Mouse (Mus musculus) ES-E14 (cell line): Measurements from ENCODE around the gene En2. TPM values are rescaled to one million over a fixed set of nuclear protein-coding genes. Genes with fewer than 3 reads are reported as not detected.

ENCODE experiments used
- DNase-seq: peaks from one replicate; pipeline ENCODE4 v3.0.0-alpha.2; 2013; ENCODE audit warnings: low read depth, low spot score
- H3K27ac ChIP-seq: 2 replicates; pipeline ENCODE4 v1.5.1; 2012; ENCODE audit warnings: low read depth, mild to moderate bottlenecking, low read length, moderate library complexity, mixed read lengths; ENCODE audit not compliant: poor library complexity, insufficient read depth, severe bottlenecking
- H3K36me3 ChIP-seq: 2 replicates; pipeline ENCODE4 v1.6.1; 2012; ENCODE audit warnings: mild to moderate bottlenecking, low read length, moderate library complexity, mixed read lengths; ENCODE audit not compliant: control insufficient read depth, poor library complexity, insufficient read depth, severe bottlenecking
- H3K4me1 ChIP-seq, 2 experiments: fragments of 150-350 bp in 1 of 2; sonication (generic) in 1 of 2; 2 replicates each; pipeline ENCODE4 v1.6.1; 2012; ENCODE audit warnings: low read length in 2 of 2, mild to moderate bottlenecking in 1 of 2, mixed read lengths in 1 of 2; ENCODE audit not compliant: control insufficient read depth in 2 of 2, insufficient read depth in 2 of 2, poor library complexity in 1 of 2
- H3K4me3 ChIP-seq, 2 experiments: fragments of 150-350 bp in 1 of 2; sonication (generic) in 1 of 2; 2 replicates each; pipeline ENCODE4 v1.5.1; 2012; ENCODE audit warnings: low read length in 2 of 2, low read depth in 1 of 2, mild to moderate bottlenecking in 1 of 2, mixed read lengths in 1 of 2; ENCODE audit not compliant: insufficient read depth in 1 of 2, poor library complexity in 1 of 2, severe bottlenecking in 1 of 2
- H3K9ac ChIP-seq: 2 replicates; pipeline ENCODE4 v1.6.1; 2012; ENCODE audit warnings: low read depth, mild to moderate bottlenecking, low read length, mixed read lengths; ENCODE audit not compliant: poor library complexity, insufficient read depth, severe bottlenecking
- H3K9me3 ChIP-seq: fragments of 150-350 bp; sonication (generic); 2 replicates; pipeline ENCODE4 v1.6.1; 2012; ENCODE audit warnings: low read depth, mild to moderate bottlenecking, low read length; ENCODE audit not compliant: control insufficient read depth, insufficient read depth
- CHD2 ChIP-seq: IDR thresholded peaks from 2 replicates; pipeline ENCODE4 v1.6.1; 2014; ENCODE audit warnings: mild to moderate bottlenecking, low read depth, low read length, inconsistent platforms
- HCFC1 ChIP-seq: IDR thresholded peaks from 2 replicates; pipeline ENCODE4 v1.6.1; 2012; ENCODE audit warnings: low read length, inconsistent platforms, borderline replicate concordance; ENCODE audit not compliant: insufficient read depth
- MAFK ChIP-seq: IDR thresholded peaks from 2 replicates; pipeline ENCODE4 v1.6.1; 2014; ENCODE audit warnings: mild to moderate bottlenecking, low read depth, low read length, inconsistent platforms; ENCODE audit not compliant: insufficient read depth
- ZC3H11A ChIP-seq: IDR thresholded peaks from 2 replicates; pipeline ENCODE4 v1.6.1; 2012; ENCODE audit warnings: low read depth, mild to moderate bottlenecking, inconsistent platforms, low read length, borderline replicate concordance
- ZNF384 ChIP-seq: IDR thresholded peaks from 2 replicates; pipeline ENCODE4 v1.6.1; 2012; ENCODE audit warnings: low read depth, low read length, inconsistent platforms
- in situ Hi-C, 2 experiments: fragments of 600-800 bp; cut with MboI; formaldehyde crosslinking; loops; one replicate each; pipeline ENCODE4 v1.15.1; 2025; ENCODE audit warnings: low sequenced_read_pairs in 2 of 2, inconsistent platforms in 1 of 2; ENCODE audit not compliant: unreplicated experiment in 2 of 2
- total RNA-seq: library from RNA; depleted of rRNA; stranded (reverse); fragments of 300-350 nt; gene quantifications from 2 replicates; pipeline ENCODE4 v1.2.3, GENCODE M21; 2012; rRNA removed

Gene En2
- total RNA-seq, 1 experiment: 3.2 TPM

GRCm38 (mm10) chr5:28211651-28212310 is 46.3 kb downstream of the En2 start:
- DNase-seq: peak; percentile 60
- TF ChIP-seq MAFK (no peak), CHD2 (no peak), HCFC1 (no peak), ZNF384 (no peak), ZC3H11A (no peak)
- Histone ChIP-seq H3K9ac (peak overlapping the region; percentile 50; the same call in 1 of the 2 replicates), H3K27ac (peak overlapping the region; percentile 75; the same call in 1 of the 2 replicates), H3K4me1 (peaks cover 7 to 8% of the 10 kb centered on the region in 2 experiments), H3K4me3 (peak overlapping the region in 1 of 2 experiments; percentile 73; a peak in 2 of 4 replicates), H3K36me3 (peaks cover 4% of the 10 kb centered on the region), H3K9me3 (no peaks in the 10 kb centered on the region)
- in situ Hi-C loops: no loop called here

- Histone ChIP-seq H3K36me3 (no peaks in the 10 kb centered on the region), H3K27ac (no peak overlapping the region), H3K9ac (no peak overlapping the region), H3K4me3 (no peak overlapping the region), H3K9me3 (no peaks in the 10 kb centered on the region), H3K4me1 (peaks cover 7% of the 10 kb centered on the region in 2 experiments)
- in situ Hi-C loops: no loop called here
- no peak for DNase-seq
- TF ChIP-seq HCFC1: no peak
- TF ChIP-seq ZNF384: no peak
- no peak for TF ChIP-seq MAFK
- TF ChIP-seq ZC3H11A: no peak
- no peak for TF ChIP-seq CHD2
Measured at GRCm38 (mm10) chr5:28213441-28213840, 47.9 kb downstream of the En2 start.

GRCm38 (mm10) chr5:28219596-28219995 is 54.1 kb downstream of the En2 start:
- H3K9me3 ChIP-seq: no peaks in the 10 kb centered on the region
- no peaks in the 10 kb centered on the region for H3K36me3 ChIP-seq
- no peak for TF ChIP-seq HCFC1
- TF ChIP-seq ZC3H11A: no peak
- TF ChIP-seq MAFK: no peak
- TF ChIP-seq CHD2: no peak
- TF ChIP-seq ZNF384: no peak
- DNase-seq: no peak
- H3K4me3 ChIP-seq: no peak overlapping the region
- no peak overlapping the region for H3K9ac ChIP-seq
- H3K4me1 ChIP-seq: no peaks in the 10 kb centered on the region
- in situ Hi-C loops: no loop called here
- H3K27ac ChIP-seq: no peak overlapping the region

Other genes with a start within 250 kb of the En2 start
- gene Insig1, start 94.3 kb upstream of the En2 start, total RNA-seq: 89.2 and 112 TPM in 2 replicates
- 76.9 and 152 TPM in 2 replicates for gene Cnpy1, start 80.1 kb downstream of the En2 start, total RNA-seq
- 21.2 and 27.7 TPM in 2 replicates for gene Rbm33, start 151.4 kb downstream of the En2 start, total RNA-seq